8 mouse cellular contexts compared by ENCODE assay signal in the genomic region with DNA sequence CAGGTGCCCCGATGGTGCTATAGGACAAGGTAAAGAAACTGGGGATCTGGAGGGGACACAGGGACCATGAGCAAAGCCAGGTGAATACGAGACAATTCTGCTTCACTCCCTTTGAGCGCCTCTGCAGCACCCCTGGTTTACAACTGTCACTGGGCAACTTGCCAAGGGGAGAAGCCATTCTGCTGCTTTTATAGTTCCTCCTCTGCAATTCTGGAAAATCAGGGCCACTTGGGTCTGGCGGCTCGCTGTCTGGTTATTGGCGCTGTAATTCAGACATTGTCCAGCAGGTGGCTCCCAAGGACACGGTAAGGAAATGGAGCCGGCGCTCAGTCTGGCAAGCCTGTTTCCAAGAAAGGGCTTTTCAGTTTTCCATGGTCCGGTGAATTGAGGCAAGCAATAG. TPM values are rescaled to one million over a fixed set of nuclear protein-coding genes. Genes with fewer than 3 reads are reported as not detected.
A peak's percentile ranks its signal among the peaks of the same experiment; 100 is the strongest.
DNase-seq lines count a peak whose midpoint lies in the region; ATAC-seq lines count a peak whose summit lies in the region.

No protein-coding gene starts in this region.

- peak; percentile 86 for DNase-seq in midbrain, embryonic 10.5 days (ENCODE audit: low spot score)
- peak; percentile 91 for DNase-seq in cerebellum, adult 9-10 months
- DNase-seq in gastrocnemius, postnatal 14 days = peak; percentile 85
- peak; percentile 95 for DNase-seq in kidney, postnatal 10 days
- DNase-seq in liver, embryonic 11.5 days (ENCODE audit: low spot score) = peak; percentile 80
- DNase-seq in ovary, postnatal 36 days (ENCODE audit: low spot score) = peak; percentile 85
- peak; percentile 49 to 84 for DNase-seq in thymus, postnatal 10 days (ENCODE audit: low spot score in 2 of 2)

- H3K9ac ChIP-seq in midbrain, embryonic 15.5 days = no peak overlapping the region
- H3K9ac ChIP-seq in liver, embryonic 11.5 days (ENCODE audit: low read depth, low read length) = no peak overlapping the region

- no peaks in the 10 kb centered on the region for H3K9me3 ChIP-seq in midbrain, embryonic 10.5 days (replicated peaks)
- H3K9me3 ChIP-seq in midbrain, embryonic 15.5 days = no peaks in the 10 kb centered on the region
- no peaks in the 10 kb centered on the region for H3K9me3 ChIP-seq in liver, embryonic 11.5 days (ENCODE audit: control insufficient read depth, low read length)

- no peak overlapping the region for H3K27ac ChIP-seq in midbrain, embryonic 10.5 days (replicated peaks)
- H3K27ac ChIP-seq in midbrain, embryonic 15.5 days = no peak overlapping the region
- H3K27ac ChIP-seq in liver, embryonic 11.5 days (ENCODE audit: low read depth, low read length) = no peak overlapping the region

- 15% methylated on average over 10 of the region's 10 CpGs for WGBS in midbrain, embryonic 10.5 days
- 13% methylated on average over 10 of the region's 10 CpGs for WGBS in midbrain, embryonic 15.5 days
- 14% methylated on average over 10 of the region's 10 CpGs for WGBS in liver, embryonic 11.5 days

- no peaks in the 10 kb centered on the region for H3K36me3 ChIP-seq in midbrain, embryonic 10.5 days
- H3K36me3 ChIP-seq in midbrain, embryonic 15.5 days (replicated peaks) = no peaks in the 10 kb centered on the region
- no peaks in the 10 kb centered on the region for H3K36me3 ChIP-seq in liver, embryonic 11.5 days (ENCODE audit: control insufficient read depth, insufficient read depth, low read length)

- no peak for ATAC-seq in midbrain, embryonic 15.5 days (replicated peaks)
- no peak for ATAC-seq in liver, embryonic 11.5 days (replicated peaks; ENCODE audit: low FRiP score)

- H3K4me1 ChIP-seq in midbrain, embryonic 10.5 days = peaks cover 25% of the 10 kb centered on the region
- peaks cover 23% of the 10 kb centered on the region for H3K4me1 ChIP-seq in midbrain, embryonic 15.5 days
- 0 out of 2 replicates have a peak, but pooled peaks cover 2% of the 10 kb centered on the region for H3K4me1 ChIP-seq in liver, embryonic 11.5 days (replicated peaks; ENCODE audit: control insufficient read depth, insufficient read depth, low read length)

- intact Hi-C loops in gastrocnemius, postnatal 14 days (cut with DNase I; ENCODE audit: low total_unique reads) = loop anchor here (2.0 to 5.0 kb wide), 2 partner anchors 37 to 64 kb away; no protein-coding TSS in a partner anchor

- H3K4me2 ChIP-seq in midbrain, embryonic 15.5 days = no peak overlapping the region
- H3K4me2 ChIP-seq in liver, embryonic 11.5 days = no peak overlapping the region

- H3K27me3 ChIP-seq in midbrain, embryonic 10.5 days (ENCODE audit: low read depth, poor library complexity, severe bottlenecking) = peaks cover 82% of the 10 kb centered on the region
- H3K27me3 ChIP-seq in midbrain, embryonic 15.5 days (replicated peaks) = peaks cover 57% of the 10 kb centered on the region
- H3K27me3 ChIP-seq in liver, embryonic 11.5 days (replicated peaks; ENCODE audit: control insufficient read depth, insufficient read depth, low read length) = peaks cover 55% of the 10 kb centered on the region

- H3K4me3 ChIP-seq in midbrain, embryonic 10.5 days = no peak overlapping the region
- no peak overlapping the region for H3K4me3 ChIP-seq in midbrain, embryonic 15.5 days
- H3K4me3 ChIP-seq in liver, embryonic 11.5 days (ENCODE audit: low read depth, low read length) = no peak overlapping the region

RNA-seq across cellular contexts. Expression of gene H6pd, which starts 26.5 kb away (rescaled TPM):
- 3.7 and 4.0 TPM in 2 replicates for polyA plus RNA-seq in midbrain, embryonic 10.5 days (2016; fragmentation: Nextera tagmentation; extraction: Ambion mirVana)
- polyA plus RNA-seq in midbrain, embryonic 15.5 days (2015; fragmentation: Nextera tagmentation; extraction: Ambion mirVana) = 2.5 and 3.1 TPM in 2 replicates
- total RNA-seq in gastrocnemius, postnatal 14 days (2021) = 10 to 100 TPM; 48.5 to 62.8 TPM
- 9.4 and 9.8 TPM in 2 replicates for polyA plus RNA-seq in liver, embryonic 11.5 days (2014; fragmentation: Nextera tagmentation; extraction: Ambion mirVana)

RNA-seq across cellular contexts. Expression of gene Gpr157, which starts 51.9 kb away (rescaled TPM):
- 0.60 and 0.62 TPM in 2 replicates for polyA plus RNA-seq in midbrain, embryonic 10.5 days (2016; fragmentation: Nextera tagmentation; extraction: Ambion mirVana)
- polyA plus RNA-seq in midbrain, embryonic 15.5 days (2015; fragmentation: Nextera tagmentation; extraction: Ambion mirVana) = 0.32 and 0.55 TPM in 2 replicates
- 10 to 100 TPM; 19.3 to 20.2 TPM for total RNA-seq in gastrocnemius, postnatal 14 days (2021)
- polyA plus RNA-seq in liver, embryonic 11.5 days (2014; fragmentation: Nextera tagmentation; extraction: Ambion mirVana) = 0.29 and 0.31 TPM in 2 replicates
